Mouse (Mus musculus): ENCODE measurements at regions not wholly inside any gene's neighbourhood (a gene's known extent, or its start where the extent isn't known, plus 50 kb on each side); places are given as distances from the start of the nearest gene placed in this dataset.

- Histone ChIP-seq H3K9me3 (ENCODE audit: control insufficient read depth, low read length) (no peaks in the 10 kb centered on the region), H3K4me1 (replicated peaks; ENCODE audit: control insufficient read depth in 2 of 2, insufficient read depth in 2 of 2, low read length in 1 of 2) (no peaks in the 10 kb centered on the region), H3K27me3 (ENCODE audit: control insufficient read depth, insufficient read depth, low read length) (no peaks in the 10 kb centered on the region), H3K4me2 (ENCODE audit: low read depth) (no peak overlapping the region), H3K36me3 (replicated peaks; ENCODE audit: control insufficient read depth, insufficient read depth, low read depth) (no peaks in the 10 kb centered on the region), H3K9ac (replicated peaks) (no peak overlapping the region), H3K27ac (no peak overlapping the region), H3K4me3 (ENCODE audit: insufficient read depth in 1 of 2, low read depth in 2 of 2, low read length in 2 of 2) (no peak overlapping the region)
- TF ChIP-seq CTCF (IDR thresholded peaks at IDR 0.05; ENCODE audit: low read depth) (no peak), EP300 (IDR thresholded peaks at IDR 0.05; ENCODE audit: low read depth) (no peak)
- ATAC-seq (ENCODE audit: insufficient read depth) (no peak), DNase-seq (ENCODE audit: low read depth in 3 of 3, low spot score in 3 of 3) (no peak)
- WGBS (ENCODE audit: insufficient replicate concordance) = 64% methylated on average over 6 of the region's 6 CpGs
Measured at GRCm38 (mm10) chr1:72103387-72103786, 108.7 kb downstream of the Mreg start.

GRCm38 (mm10) chr1:72099447-72099846, 112.7 kb downstream of the Mreg start:
- no peaks in the 10 kb centered on the region for H3K4me1 ChIP-seq (replicated peaks; ENCODE audit: control insufficient read depth in 2 of 2, insufficient read depth in 2 of 2, low read length in 1 of 2)
- no peak overlapping the region for H3K4me3 ChIP-seq (ENCODE audit: insufficient read depth in 1 of 2, low read depth in 2 of 2, low read length in 2 of 2)
- TF ChIP-seq EP300 (IDR thresholded peaks at IDR 0.05; ENCODE audit: low read depth) (no peak), CTCF (IDR thresholded peaks at IDR 0.05; ENCODE audit: low read depth) (no peak)
- no peak overlapping the region for H3K9ac ChIP-seq (replicated peaks)
- DNase-seq (ENCODE audit: low read depth in 3 of 3, low spot score in 3 of 3) (no peak), ATAC-seq (ENCODE audit: insufficient read depth) (no peak)
- H3K9me3 ChIP-seq (ENCODE audit: control insufficient read depth, low read length) = no peaks in the 10 kb centered on the region
- WGBS (ENCODE audit: insufficient replicate concordance) = 59% methylated on average over 5 of the region's 5 CpGs
- H3K4me2 ChIP-seq (ENCODE audit: low read depth) = no peak overlapping the region
- no peaks in the 10 kb centered on the region for H3K36me3 ChIP-seq (replicated peaks; ENCODE audit: control insufficient read depth, insufficient read depth, low read depth)
- no peak overlapping the region for H3K27ac ChIP-seq
- no peaks in the 10 kb centered on the region for H3K27me3 ChIP-seq (ENCODE audit: control insufficient read depth, insufficient read depth, low read length)

DNA sequence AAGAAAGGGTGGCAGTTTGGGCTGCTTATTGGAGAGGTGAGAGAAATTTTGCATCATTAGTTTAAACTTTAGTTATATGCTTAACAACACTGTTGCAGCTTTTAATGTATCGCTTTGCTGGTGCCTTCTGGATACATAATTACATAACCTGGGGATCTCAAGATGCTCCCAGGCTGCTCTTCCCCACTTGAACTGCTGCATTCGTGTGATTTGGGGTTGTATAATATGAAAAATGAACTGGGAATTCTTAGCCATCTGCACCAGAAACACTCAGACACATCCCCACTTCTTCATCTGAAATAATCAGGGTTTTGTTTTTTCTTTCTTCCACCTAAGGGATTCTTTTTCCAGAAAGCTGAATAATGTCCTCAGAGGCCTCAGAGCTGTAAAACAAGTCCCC, 120.8 kb downstream of the Mreg start:
- TF ChIP-seq EP300 (IDR thresholded peaks at IDR 0.05; ENCODE audit: low read depth) (no peak), CTCF (IDR thresholded peaks at IDR 0.05; ENCODE audit: low read depth) (no peak)
- H3K9me3 ChIP-seq (ENCODE audit: control insufficient read depth, low read length) = no peaks in the 10 kb centered on the region
- H3K36me3 ChIP-seq (replicated peaks; ENCODE audit: control insufficient read depth, insufficient read depth, low read depth) = no peaks in the 10 kb centered on the region
- H3K4me1 ChIP-seq (replicated peaks; ENCODE audit: control insufficient read depth in 2 of 2, insufficient read depth in 2 of 2, low read length in 1 of 2) = no peaks in the 10 kb centered on the region
- ATAC-seq (ENCODE audit: insufficient read depth) = no peak
- no peak for DNase-seq (ENCODE audit: low read depth in 3 of 3, low spot score in 3 of 3)
- no peak overlapping the region for H3K27ac ChIP-seq
- WGBS (ENCODE audit: insufficient replicate concordance) = 56% methylated on average over 2 of the region's 2 CpGs
- H3K27me3 ChIP-seq (ENCODE audit: control insufficient read depth, insufficient read depth, low read length) = no peaks in the 10 kb centered on the region
- no peak overlapping the region for H3K9ac ChIP-seq (replicated peaks)
- H3K4me2 ChIP-seq (ENCODE audit: low read depth) = no peak overlapping the region
- no peak overlapping the region for H3K4me3 ChIP-seq (ENCODE audit: insufficient read depth in 1 of 2, low read depth in 2 of 2, low read length in 2 of 2)

- WGBS (ENCODE audit: insufficient replicate concordance) = 49% methylated on average over 6 of the region's 6 CpGs
Measured at GRCm38 (mm10) chr1:72085661-72086060, 126.4 kb downstream of the Mreg start.

GRCm38 (mm10) chr1:72084219-72084618, 127.9 kb downstream of the Mreg start:
- no peaks in the 10 kb centered on the region for H3K9me3 ChIP-seq (ENCODE audit: control insufficient read depth, low read length)
- no peak overlapping the region for H3K4me2 ChIP-seq (ENCODE audit: low read depth)
- H3K36me3 ChIP-seq (replicated peaks; ENCODE audit: control insufficient read depth, insufficient read depth, low read depth) = no peaks in the 10 kb centered on the region
- H3K4me1 ChIP-seq (replicated peaks; ENCODE audit: control insufficient read depth in 2 of 2, insufficient read depth in 2 of 2, low read length in 1 of 2) = no peaks in the 10 kb centered on the region
- WGBS (ENCODE audit: insufficient replicate concordance) = 65% methylated on average over 3 of the region's 3 CpGs
- H3K27me3 ChIP-seq (ENCODE audit: control insufficient read depth, insufficient read depth, low read length) = no peaks in the 10 kb centered on the region
- DNase-seq (ENCODE audit: low read depth in 3 of 3, low spot score in 3 of 3) (no peak), ATAC-seq (ENCODE audit: insufficient read depth) (no peak)
- H3K27ac ChIP-seq = no peak overlapping the region
- TF ChIP-seq EP300 (IDR thresholded peaks at IDR 0.05; ENCODE audit: low read depth) (no peak), CTCF (IDR thresholded peaks at IDR 0.05; ENCODE audit: low read depth) (no peak)
- H3K9ac ChIP-seq (replicated peaks) = no peak overlapping the region
- no peak overlapping the region for H3K4me3 ChIP-seq (ENCODE audit: insufficient read depth in 1 of 2, low read depth in 2 of 2, low read length in 2 of 2)

More at GRCm38 (mm10) chr1:72085661-72086060, 126.4 kb downstream of the Mreg start:
- no peak for TF ChIP-seq CTCF (IDR thresholded peaks at IDR 0.05; ENCODE audit: low read depth)
- H3K4me1 ChIP-seq (replicated peaks; ENCODE audit: control insufficient read depth in 2 of 2, insufficient read depth in 2 of 2, low read length in 1 of 2) = no peaks in the 10 kb centered on the region
- H3K4me3 ChIP-seq (ENCODE audit: insufficient read depth in 1 of 2, low read depth in 2 of 2, low read length in 2 of 2) = no peak overlapping the region
- H3K36me3 ChIP-seq (replicated peaks; ENCODE audit: control insufficient read depth, insufficient read depth, low read depth) = no peaks in the 10 kb centered on the region
- H3K9ac ChIP-seq (replicated peaks) = no peak overlapping the region
- H3K27ac ChIP-seq = no peak overlapping the region
- no peak for ATAC-seq (ENCODE audit: insufficient read depth)
- DNase-seq (ENCODE audit: low read depth in 3 of 3, low spot score in 3 of 3) = no peak
- no peaks in the 10 kb centered on the region for H3K9me3 ChIP-seq (ENCODE audit: control insufficient read depth, low read length)
- no peaks in the 10 kb centered on the region for H3K27me3 ChIP-seq (ENCODE audit: control insufficient read depth, insufficient read depth, low read length)
- H3K4me2 ChIP-seq (ENCODE audit: low read depth) = no peak overlapping the region
